Mouse (Mus musculus): ENCODE data around the gene Mdm1.

DNA sequence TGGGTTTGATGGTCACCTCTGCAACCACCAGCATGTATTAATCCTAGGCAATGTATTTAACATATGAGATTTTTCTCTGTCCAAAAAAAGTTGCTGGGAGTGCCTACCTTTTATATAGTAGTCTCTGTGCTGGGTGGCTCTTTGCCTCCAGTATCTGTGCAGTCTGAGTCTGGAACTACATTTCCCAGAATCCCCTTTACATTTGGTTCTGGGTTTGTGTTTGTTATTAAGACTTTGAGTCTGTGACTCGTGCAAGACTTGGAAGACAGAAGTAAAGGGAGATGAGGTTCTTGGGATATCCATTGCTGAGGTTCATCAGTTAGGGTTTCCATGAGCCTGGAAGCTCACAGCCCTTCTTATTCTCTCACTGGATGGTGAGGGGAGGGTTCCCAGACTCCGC is 11.6 kb upstream of the Mdm1 start:
- no peak for TF ChIP-seq CTCF (IDR thresholded peaks at IDR 0.05)
- TF ChIP-seq EP300 (IDR thresholded peaks at IDR 0.05), result no peak
